Mouse (Mus musculus) E14TG2a.4 (cell line): ENCODE measurements around the gene Gjb3.

ENCODE experiments used
- CTCF ChIP-seq: conservative IDR thresholded peaks from 2 replicates; pipeline ENCODE4 v1.5.1; 2014; ENCODE audit warnings: low read length
- NANOG ChIP-seq: IDR thresholded peaks from 2 replicates; pipeline ENCODE4 v1.6.1; 2014; ENCODE audit warnings: borderline replicate concordance, low read length, mixed read lengths
- POU5F1 ChIP-seq: IDR thresholded peaks from 2 replicates; pipeline ENCODE4 v1.6.1; 2014; ENCODE audit warnings: low read length, borderline replicate concordance

- TF ChIP-seq CTCF (no peak), NANOG (no peak), POU5F1 (no peak)
Measured at GRCm38 (mm10) chr4:127331171-127331570, 527 bp upstream of the Gjb3 start.
